22 mouse cellular contexts compared by ENCODE assay signal in genomic region chr4:10402928-10403327, GRCm38 (mm10).
"Had no signal": no experiment of that assay in that cellular context is flagged by ENCODE, and none has a peak within 500 bp of the region (broad histone marks: within the 10 kb centered on the region; RNA-seq: fewer than 3 reads in every experiment).

No protein-coding gene starts in this region.

- DNase-seq: gastrocnemius, postnatal 14 days; gastrocnemius, postnatal 36 days; heart, adult 2 months; heart, postnatal 14 days; heart, postnatal 36 days; kidney, adult 11 months; kidney, adult 2 months; kidney, adult 9 months; kidney, postnatal 14 days; kidney, postnatal 36 days; layer of hippocampus, adult 9-11 months; layer of hippocampus, postnatal 36 days; left cerebral cortex, postnatal 4 days had no signal

- ATAC-seq: hindbrain, postnatal 0 days; intestine, embryonic 16.5 days; liver, embryonic 12.5 days had no signal

- H3K27me3 ChIP-seq: heart, embryonic 13.5 days; heart, embryonic 15.5 days; hindbrain, embryonic 13.5 days; hindbrain, embryonic 15.5 days; limb, embryonic 13.5 days; limb, embryonic 15.5 days; liver, embryonic 12.5 days had no signal
